Mouse (Mus musculus) thymus, postnatal 4 days (tissue): ENCODE results near the gene Rnf135.
A peak's percentile ranks its signal among the peaks of the same experiment; 100 is the strongest.
"Not testable (repeated sequence)": the region's sequence is repeated elsewhere in the genome, so short reads cannot be mapped to it uniquely, and the experiment has no call there.

Source experiments
- DNase-seq: peaks from one replicate; pipeline ENCODE4 v3.0.0; 2021

Gene Rnf135

DNA sequence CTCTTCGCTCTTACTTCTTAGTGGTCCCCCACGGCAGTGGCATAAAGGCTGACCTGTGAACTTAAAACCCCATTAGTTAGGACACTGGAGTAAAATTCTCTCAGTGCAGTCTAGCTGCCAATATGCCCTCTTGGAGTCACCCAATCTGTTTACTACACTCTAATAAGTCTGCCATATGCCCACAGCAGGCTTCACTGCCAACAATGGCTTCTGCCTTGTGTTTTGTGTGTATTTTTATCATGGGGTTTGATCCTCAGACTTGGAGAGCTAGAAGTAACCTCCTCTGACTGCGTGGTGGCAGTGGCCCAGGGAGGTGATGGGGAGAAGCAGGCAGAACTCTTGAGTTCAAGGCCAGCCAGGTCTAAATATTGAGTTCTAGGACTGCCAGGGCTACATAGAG is 20.4 kb downstream of the Rnf135 start:
- no peak for DNase-seq

GRCm38 (mm10) chr11:80204941-80205340 is 21.3 kb downstream of the Rnf135 start:
- no peak for DNase-seq

DNA sequence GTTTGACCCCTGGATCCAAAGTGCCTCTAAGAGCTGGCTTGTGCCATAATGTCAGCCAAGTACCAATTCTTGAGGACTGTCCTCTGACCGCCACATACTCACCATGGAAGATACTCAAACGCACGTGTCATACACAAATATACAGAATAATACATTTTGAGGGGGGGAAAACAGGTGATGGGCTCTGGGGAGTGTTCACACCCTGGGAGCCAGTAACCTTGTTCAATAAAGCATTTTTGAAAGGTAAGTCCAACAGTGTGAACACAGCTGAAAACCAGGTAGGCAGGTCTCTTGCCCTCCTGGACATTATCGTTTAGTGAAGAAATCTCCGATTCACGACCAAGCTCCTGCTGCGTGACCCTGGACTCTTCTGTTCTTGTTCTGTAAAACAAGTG is 24.8 kb downstream of the Rnf135 start:
- DNase-seq, result no peak

DNA sequence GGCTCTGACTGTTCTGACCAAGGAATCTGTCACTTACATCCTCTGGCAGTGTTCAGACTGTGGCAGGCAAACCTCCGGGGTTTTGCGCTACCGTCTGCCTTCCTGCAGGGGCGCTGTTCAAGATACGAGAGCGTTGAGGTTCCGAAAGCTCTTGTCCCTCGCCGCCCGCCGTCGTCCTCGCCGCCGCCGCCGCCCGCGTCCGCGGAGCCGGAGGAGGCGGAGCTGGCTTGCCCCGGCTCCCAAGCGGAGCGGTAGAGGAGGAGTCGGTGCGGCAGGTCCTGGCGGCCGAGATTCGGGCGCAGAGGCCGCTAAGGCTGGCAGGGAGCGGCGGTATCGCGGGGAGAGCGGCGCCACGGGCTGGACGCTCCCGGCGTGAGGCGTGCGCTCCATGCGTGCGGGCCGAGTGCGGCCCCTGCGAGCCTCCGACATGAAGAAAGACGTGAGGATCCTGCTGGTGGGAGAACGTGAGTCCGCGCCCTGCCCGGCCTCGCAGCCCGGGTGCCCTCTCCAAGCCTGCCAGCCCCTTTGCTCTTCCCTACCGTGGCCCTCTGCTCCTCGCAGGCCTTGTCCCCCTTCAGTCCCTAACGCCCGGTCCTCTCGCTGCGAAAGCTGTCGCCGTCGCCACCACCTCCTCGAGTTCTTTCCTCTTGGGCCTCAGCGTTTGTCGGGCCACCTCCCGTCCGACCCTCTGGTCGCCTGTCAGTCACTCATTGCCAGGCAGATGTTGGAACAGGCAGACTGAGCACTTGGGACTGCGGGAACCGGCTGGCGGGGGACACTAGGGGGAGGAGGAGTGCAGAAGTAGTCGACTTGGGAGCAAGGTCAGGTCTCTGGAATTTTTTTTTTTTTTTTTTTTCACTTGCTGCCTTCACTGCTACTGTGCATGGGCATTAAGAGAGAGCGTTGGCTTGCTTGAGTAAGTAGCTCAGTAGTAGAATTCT is 25.5 kb downstream of the Rnf135 start, which contains the start of gene Rhot1:
Gene Rhot1 (plus strand): TSS at position 160 of the 941 bp plus-strand sequence.
- peak; percentile 99 for DNase-seq

- DNase-seq, result no peak
Observed at GRCm38 (mm10) chr11:80210321-80210720, 26.7 kb downstream of the Rnf135 start.

DNA sequence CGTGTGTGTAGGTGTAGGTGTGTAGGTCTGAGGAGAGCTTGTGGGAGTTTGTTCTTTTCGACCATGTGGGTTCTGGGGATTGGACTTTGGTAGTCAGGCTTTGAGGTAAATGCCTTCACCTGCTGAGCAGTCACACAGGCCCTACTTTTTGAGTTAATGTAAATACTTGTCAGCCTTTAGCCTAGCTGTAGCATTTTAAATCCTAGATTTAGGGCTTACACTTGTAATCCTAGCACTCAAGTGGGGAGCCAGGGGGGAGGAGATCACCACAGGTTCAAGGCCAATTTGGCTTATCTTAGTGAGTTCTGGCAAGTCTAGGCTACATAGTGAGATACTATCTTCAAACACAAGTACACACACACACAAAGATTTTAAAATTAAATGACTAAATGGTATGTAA is 28.6 kb downstream of the Rnf135 start:
- no peak for DNase-seq

DNA sequence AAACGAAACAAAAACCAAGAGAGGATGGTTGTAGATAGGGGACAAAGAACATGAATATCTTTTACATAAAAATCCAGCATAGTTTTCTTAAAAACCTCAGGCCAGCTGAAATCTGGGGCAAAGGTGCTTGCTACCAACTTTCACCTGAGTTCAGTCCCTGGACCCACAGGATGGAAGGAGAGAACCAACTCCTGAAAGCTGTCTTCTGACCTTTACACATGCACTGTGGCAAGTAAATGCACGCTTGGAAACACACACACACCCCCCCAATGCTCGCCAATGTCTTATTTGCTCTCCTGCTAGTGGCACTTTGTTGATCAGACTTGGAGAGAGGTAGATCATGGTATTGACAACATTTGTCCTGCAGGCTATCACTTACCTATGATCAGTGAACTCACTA is 31.6 kb downstream of the Rnf135 start:
- no peak for DNase-seq

DNA sequence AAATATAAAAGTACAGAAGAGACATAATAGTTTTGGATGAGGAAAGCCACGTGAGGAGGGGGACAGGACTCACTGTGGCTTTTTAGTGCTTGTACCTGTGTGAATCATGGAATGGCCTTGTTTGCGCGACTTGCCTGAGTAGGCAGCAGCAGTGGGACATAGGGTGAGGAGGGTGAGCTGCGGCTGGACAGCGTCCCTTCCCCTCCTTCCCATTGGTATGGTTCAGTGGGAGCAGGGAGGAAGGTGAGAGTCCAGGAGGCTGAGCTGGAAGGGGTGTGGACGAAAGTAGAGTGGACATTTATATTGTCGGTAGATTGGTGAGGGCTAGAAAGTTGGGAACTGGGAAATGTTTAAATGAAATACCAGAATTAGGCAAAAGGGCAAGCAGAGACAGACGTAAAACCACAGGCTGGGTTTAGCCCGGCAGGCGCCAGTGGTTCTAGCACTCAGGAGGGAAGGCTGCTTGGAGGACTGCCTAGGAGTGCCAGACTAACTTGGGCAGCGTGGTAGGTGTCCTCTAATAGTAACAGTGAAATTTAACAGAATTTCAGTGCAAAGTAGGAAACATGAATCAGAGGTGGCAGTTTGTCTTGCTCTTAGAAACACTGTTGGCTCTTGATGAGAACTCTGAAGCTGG is 35.1 kb downstream of the Rnf135 start:
- DNase-seq, result no peak

DNA sequence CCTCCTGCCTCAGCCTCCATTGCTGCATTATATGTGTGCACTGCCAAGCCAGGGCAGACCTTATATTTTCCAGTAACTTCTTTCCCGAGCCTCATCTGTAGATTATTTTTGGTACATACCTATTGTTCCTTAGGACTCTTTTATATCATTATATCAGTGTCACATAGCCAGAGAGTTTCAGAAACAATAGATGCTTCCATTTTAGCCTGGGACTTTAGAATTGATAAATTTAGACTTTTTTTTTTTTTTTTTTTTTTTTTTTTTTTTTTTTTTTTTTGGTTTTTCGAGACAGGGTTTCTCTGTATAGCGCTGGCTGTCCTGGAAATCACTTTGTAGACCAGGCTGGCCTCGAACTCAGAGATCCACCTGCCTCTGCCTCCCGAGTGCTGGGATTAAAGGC is 46.4 kb downstream of the Rnf135 start:
- not testable (repeated sequence) for DNase-seq

- DNase-seq, result no peak
Observed at GRCm38 (mm10) chr11:80237278-80237677, 53.6 kb downstream of the Rnf135 start.

GRCm38 (mm10) chr11:80238306-80238705 is 54.7 kb downstream of the Rnf135 start:
- DNase-seq, result no peak

GRCm38 (mm10) chr11:80247026-80247425 is 63.4 kb downstream of the Rnf135 start:
- DNase-seq, result no peak

DNA sequence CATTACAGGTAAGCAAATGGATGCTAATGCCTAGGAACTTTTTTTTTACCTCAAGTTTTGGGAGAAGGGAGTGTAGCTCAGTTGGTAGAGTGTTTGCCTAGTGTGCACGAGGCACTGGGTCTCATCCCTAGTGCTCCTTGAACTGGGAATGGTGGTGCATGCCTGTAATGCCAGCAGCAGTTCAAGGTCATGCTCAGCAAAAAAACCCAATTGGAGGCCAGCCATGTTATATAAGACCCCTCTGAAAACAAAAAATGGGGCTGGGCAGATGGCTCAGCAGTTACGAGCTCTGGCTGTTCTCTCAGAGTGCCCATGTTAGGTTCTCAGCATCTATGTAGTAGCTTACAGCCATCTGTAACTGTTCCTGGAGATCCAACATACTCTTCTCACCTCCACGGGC is 64.9 kb downstream of the Rnf135 start:
- DNase-seq, result no peak
